Mouse (Mus musculus) kidney, embryonic 16.5 days (tissue): Measurements from ENCODE around the gene Ccm2. TPM values are rescaled to one million over a fixed set of nuclear protein-coding genes. Genes with fewer than 3 reads are reported as not detected.

Experiments used
- ATAC-seq: fragments of 200-750 bp; cut with Nextera tagmentation; 2 replicates; pipeline ENCODE4 v1.8.0; 2017; ENCODE audit warnings: moderate TSS enrichment; ENCODE audit not compliant: low FRiP score, low TSS enrichment
- H3K27ac ChIP-seq: fragments of 300-500 bp; sonication (generic); 2 replicates; pipeline ENCODE4 v1.5.1; 2014; ENCODE audit warnings: low read length
- H3K27me3 ChIP-seq: fragments of 300-500 bp; sonication (generic); 2 replicates; pipeline ENCODE4 v1.6.1; 2014; ENCODE audit warnings: low read length, control low read depth, mixed read lengths; ENCODE audit not compliant: insufficient read depth
- H3K36me3 ChIP-seq: fragments of 300-500 bp; sonication (generic); 2 replicates; pipeline ENCODE4 v1.6.1; 2014; ENCODE audit warnings: low read length, control low read depth, mixed read lengths; ENCODE audit not compliant: insufficient read depth
- H3K4me1 ChIP-seq: fragments of 300-500 bp; sonication (generic); 2 replicates; pipeline ENCODE4 v1.6.1; 2014; ENCODE audit warnings: low read length, control low read depth, mixed read lengths; ENCODE audit not compliant: insufficient read depth
- H3K4me2 ChIP-seq: fragments of 300-500 bp; sonication (generic); replicated peaks from 2 replicates; pipeline ENCODE4 v1.6.1; 2014; ENCODE audit warnings: low read depth, low read length
- H3K4me3 ChIP-seq: fragments of 300-500 bp; sonication (generic); 2 replicates; pipeline ENCODE4 v1.5.1; 2014; ENCODE audit warnings: mild to moderate bottlenecking, low read length
- H3K9ac ChIP-seq: fragments of 300-500 bp; sonication (generic); replicated peaks from 2 replicates; pipeline ENCODE4 v1.6.1; 2014; ENCODE audit warnings: low read length
- H3K9me3 ChIP-seq: fragments of 300-500 bp; sonication (generic); 2 replicates; pipeline ENCODE4 v1.6.1; 2016; ENCODE audit warnings: low read length, control low read depth
- WGBS: fragments of 180-500 bp; shearing (Covaris S2); extraction: QIAGEN DNeasy Blood & Tissue Kit; methylation state at CpG from one replicate; pipeline ENCODE4 v1.1.7; 2014; 5-methylcytosine and 5-hydroxymethylcytosine counted together
- polyA plus RNA-seq: library from polyadenylated mRNA; unstranded; fragments of >200 nt; fragmentation: Nextera tagmentation; extraction: Ambion mirVana; gene quantifications from 2 replicates; pipeline ENCODE4 v1.2.1, GENCODE M21; 2015

Gene Ccm2
- polyA plus RNA-seq, 1 experiment from 2014 or later, result 93.3 TPM

GRCm38 (mm10) chr11:6605491-6606399, 59.1 kb downstream of the Ccm2 start, which contains the start of gene Nacad:
Gene Nacad (minus strand): TSS chr11:6606053.
- H3K27ac ChIP-seq, result no peak within 1 kb of the TSS
- peak within 1 kb of the TSS; percentile 4; the same call in 1 of the 2 replicates for H3K9ac ChIP-seq
- peaks cover 31% of the 10 kb centered on the region for H3K27me3 ChIP-seq
- no peaks in the 10 kb centered on the region for H3K9me3 ChIP-seq
- WGBS, result 6% methylated on average over 37 of the region's 41 CpGs
- peak within 1 kb of the TSS; percentile 66 for H3K4me2 ChIP-seq
- H3K36me3 ChIP-seq, result 0 out of 2 replicates have a peak, but pooled peaks cover 2% of the 10 kb centered on the region
- H3K4me3 ChIP-seq, result peak within 1 kb of the TSS; percentile 42
- peak; percentile 49; the same call in 1 of the 2 replicates for ATAC-seq
- peaks cover 14% of the 10 kb centered on the region for H3K4me1 ChIP-seq

DNA sequence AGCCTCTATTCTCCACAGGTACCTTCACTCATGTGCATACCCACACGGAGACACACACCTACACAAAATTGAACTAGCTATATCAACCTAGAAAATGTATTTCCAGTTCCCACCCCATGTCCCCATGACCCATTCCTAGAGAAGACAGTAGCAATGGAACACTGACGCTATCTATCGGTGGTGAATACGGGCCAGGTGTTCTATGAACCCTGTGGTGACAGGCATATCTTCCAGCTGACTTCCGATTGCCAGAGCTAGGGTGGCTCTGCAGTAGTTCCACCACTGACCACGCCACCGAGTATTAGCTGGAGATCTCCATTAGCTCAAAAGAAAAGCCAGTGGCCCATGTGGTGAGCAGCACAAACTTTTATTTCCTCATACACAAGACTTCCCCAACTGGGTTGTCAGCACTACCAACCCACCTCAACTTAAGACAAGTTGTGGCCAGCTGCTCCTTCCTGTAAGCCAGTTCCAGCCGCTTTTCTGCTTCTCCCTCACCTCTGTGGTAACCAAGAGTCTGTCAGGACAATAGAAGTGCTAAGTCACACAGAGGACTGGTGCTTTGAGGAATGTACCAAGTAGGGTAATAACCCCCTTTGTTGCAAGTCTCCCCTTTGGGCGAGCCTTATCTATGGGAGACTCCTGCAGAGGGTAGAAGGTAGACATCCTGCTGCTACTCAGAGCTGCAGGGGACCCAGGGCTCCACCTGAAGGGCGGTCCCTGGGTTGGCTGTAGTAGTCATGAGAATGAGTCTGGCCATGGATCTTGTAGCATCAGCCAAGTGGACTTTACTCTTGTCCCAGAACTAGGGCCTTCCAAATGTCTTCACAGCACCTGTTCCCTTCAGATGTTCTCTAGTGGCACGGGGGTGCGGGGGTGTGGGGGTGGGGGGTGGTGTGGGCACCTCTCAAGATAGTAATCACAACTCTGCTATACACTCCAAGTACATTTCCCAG, 68.8 kb downstream of the Ccm2 start:
- Histone ChIP-seq H3K27me3 (no peaks in the 10 kb centered on the region), H3K9ac (no peak overlapping the region), H3K4me1 (no peaks in the 10 kb centered on the region), H3K36me3 (peaks cover 74% of the 10 kb centered on the region), H3K9me3 (no peaks in the 10 kb centered on the region), H3K27ac (no peak overlapping the region), H3K4me2 (no peak overlapping the region), H3K4me3 (no peak overlapping the region)
- ATAC-seq, result no peak
- WGBS, result 94% methylated on average over 12 of the region's 12 CpGs

GRCm38 (mm10) chr11:6623704-6624103, 77.0 kb downstream of the Ccm2 start:
- Histone ChIP-seq H3K4me2 (no peak overlapping the region), H3K36me3 (peaks cover 48% of the 10 kb centered on the region), H3K9ac (no peak overlapping the region), H3K27ac (no peak overlapping the region), H3K4me3 (no peak overlapping the region), H3K4me1 (peaks cover 22% of the 10 kb centered on the region), H3K27me3 (no peaks in the 10 kb centered on the region), H3K9me3 (no peaks in the 10 kb centered on the region)
- ATAC-seq, result no peak
- WGBS, result 88% methylated on average over 10 of the region's 10 CpGs

DNA sequence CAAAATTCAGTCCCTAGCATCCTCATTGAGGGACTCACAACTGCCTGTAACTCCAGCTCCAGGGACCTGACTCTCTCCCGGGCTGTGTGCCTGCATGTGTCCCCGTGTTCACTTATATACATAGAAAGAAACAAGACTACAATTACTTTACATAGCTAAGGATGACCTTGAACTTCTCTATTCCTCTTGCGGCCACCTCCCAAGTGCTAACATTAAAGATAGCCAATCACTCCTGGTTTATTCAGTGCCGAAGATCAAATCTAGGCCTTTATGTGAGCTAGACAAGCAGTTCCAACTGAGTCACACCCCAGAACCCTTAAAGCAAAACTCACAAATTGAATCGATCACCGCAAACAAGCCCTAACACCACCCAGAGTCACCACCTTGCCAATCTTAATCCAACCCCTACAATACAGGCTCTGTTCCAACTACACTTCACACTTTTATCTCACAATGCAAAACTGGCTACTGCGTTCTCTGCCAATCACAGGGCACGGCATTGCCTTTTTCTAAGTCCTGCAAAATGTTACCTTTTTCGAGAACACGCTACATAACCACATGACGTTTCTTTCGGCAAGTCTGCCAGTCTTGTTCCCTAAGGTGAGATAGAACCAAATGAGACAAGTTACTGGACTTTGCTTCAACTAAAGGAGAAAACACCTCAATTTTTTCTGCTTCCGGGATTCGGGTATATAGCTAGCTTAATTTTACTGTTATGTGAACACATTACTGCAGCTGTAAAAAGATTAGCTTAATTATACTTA, 78.1 kb downstream of the Ccm2 start:
- Histone ChIP-seq H3K9me3 (no peaks in the 10 kb centered on the region), H3K27ac (no peak overlapping the region), H3K27me3 (no peaks in the 10 kb centered on the region), H3K9ac (peak overlapping the region; percentile 95), H3K36me3 (peaks cover 37% of the 10 kb centered on the region), H3K4me3 (peak overlapping the region; percentile 86), H3K4me1 (peaks cover 22% of the 10 kb centered on the region), H3K4me2 (peak overlapping the region; percentile 59)
- WGBS, result 71% methylated on average over 14 of the region's 14 CpGs
- no peak for ATAC-seq

- Histone ChIP-seq H3K4me1 (peaks cover 22% of the 10 kb centered on the region), H3K27me3 (no peaks in the 10 kb centered on the region), H3K4me2 (peak within 1 kb of the TSS; percentile 97), H3K9ac (peak within 1 kb of the TSS; percentile 95), H3K9me3 (no peaks in the 10 kb centered on the region), H3K4me3 (peak within 1 kb of the TSS; percentile 86), H3K27ac (peak within 1 kb of the TSS; percentile 96), H3K36me3 (peaks cover 27% of the 10 kb centered on the region)
- ATAC-seq, result peak; percentile 94
- WGBS, result under 1% methylated on average over 65 of the region's 66 CpGs
Measured at GRCm38 (mm10) chr11:6625478-6626387, 79.0 kb downstream of the Ccm2 start, which contains the start of gene Tbrg4. Gene Tbrg4 (minus strand): TSS chr11:6626067.

DNA sequence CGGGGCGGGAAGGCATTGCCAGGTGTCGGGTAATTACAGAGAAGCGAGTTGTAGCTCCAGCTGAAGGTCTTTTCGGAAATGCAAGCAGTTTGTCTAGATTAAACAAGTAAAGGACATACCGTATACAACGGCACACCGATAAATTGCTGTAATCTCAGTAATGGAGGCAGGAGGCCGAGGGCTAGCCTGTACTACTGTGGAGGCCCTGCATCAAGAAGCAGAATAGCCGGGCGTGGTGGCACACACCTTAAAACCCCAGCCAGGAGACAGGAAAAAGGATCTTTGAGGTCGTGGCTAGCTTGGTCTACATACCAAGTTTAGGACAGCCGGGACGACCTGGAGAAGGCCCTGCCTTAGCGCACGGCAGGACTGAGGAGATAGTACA, 79.7 kb downstream of the Ccm2 start:
- peak overlapping the region; percentile 96 for H3K27ac ChIP-seq
- no peaks in the 10 kb centered on the region for H3K27me3 ChIP-seq
- peak overlapping the region; percentile 97 for H3K4me2 ChIP-seq
- H3K9me3 ChIP-seq, result no peaks in the 10 kb centered on the region
- peak overlapping the region; percentile 86 for H3K4me3 ChIP-seq
- 13% methylated on average over 16 of the region's 16 CpGs for WGBS
- H3K4me1 ChIP-seq, result peaks cover 22% of the 10 kb centered on the region
- peak overlapping the region; percentile 95 for H3K9ac ChIP-seq
- peaks cover 22% of the 10 kb centered on the region for H3K36me3 ChIP-seq
- ATAC-seq, result peak; percentile 36

GRCm38 (mm10) chr11:6627731-6628130, 81.0 kb downstream of the Ccm2 start:
- H3K9ac ChIP-seq, result no peak overlapping the region
- H3K36me3 ChIP-seq, result peaks cover 14% of the 10 kb centered on the region
- peaks cover 22% of the 10 kb centered on the region for H3K4me1 ChIP-seq
- H3K27ac ChIP-seq, result no peak overlapping the region
- 0 out of 2 replicates have a peak, but pooled peaks cover 3% of the 10 kb centered on the region for H3K9me3 ChIP-seq
- H3K4me3 ChIP-seq, result no peak overlapping the region
- H3K27me3 ChIP-seq, result no peaks in the 10 kb centered on the region
- 70% methylated on average over 4 of the region's 4 CpGs for WGBS
- no peak overlapping the region for H3K4me2 ChIP-seq
- no peak for ATAC-seq

DNA sequence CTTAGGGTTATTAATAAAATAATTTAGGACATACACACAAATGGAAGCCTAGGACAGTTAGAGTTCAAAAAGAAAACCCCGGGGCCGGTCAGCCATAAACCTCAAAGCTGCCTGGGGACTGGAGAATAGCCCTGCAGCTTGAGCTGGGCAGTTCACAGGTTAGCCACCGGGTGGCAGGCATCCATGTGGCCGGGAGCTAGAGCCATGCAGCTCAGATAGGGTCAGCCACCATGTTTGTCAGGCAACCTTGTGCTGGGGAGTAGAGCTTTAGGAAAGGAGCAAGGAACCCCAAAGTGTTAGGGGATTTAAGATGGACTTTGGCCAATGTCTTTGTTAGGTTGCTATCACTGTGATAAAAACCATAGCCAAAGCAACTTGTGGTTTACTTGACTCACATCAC, 81.9 kb downstream of the Ccm2 start:
- WGBS, result 17% methylated on average over 4 of the region's 4 CpGs
- H3K27me3 ChIP-seq, result no peaks in the 10 kb centered on the region
- peaks cover 22% of the 10 kb centered on the region for H3K4me1 ChIP-seq
- ATAC-seq, result 0 out of 2 replicates have a peak, but pooled peaks have one; percentile 36
- H3K9ac ChIP-seq, result no peak overlapping the region
- peaks cover 6% of the 10 kb centered on the region for H3K36me3 ChIP-seq
- H3K27ac ChIP-seq, result no peak overlapping the region
- H3K4me3 ChIP-seq, result no peak overlapping the region
- 0 out of 2 replicates have a peak, but pooled peaks cover 3% of the 10 kb centered on the region for H3K9me3 ChIP-seq
- H3K4me2 ChIP-seq, result no peak overlapping the region
